Mouse (Mus musculus) thymus, adult 2 months (tissue): ENCODE data around the gene Fcgr3.
"Not testable (repeated sequence)": the region's sequence is repeated elsewhere in the genome, so short reads cannot be mapped to it uniquely, and the experiment has no call there.

Experiments
- CTCF ChIP-seq: fragments of 200-500 bp; IDR thresholded peaks from 2 replicates; pipeline ENCODE4 v1.5.1; 2012; ENCODE audit warnings: mild to moderate bottlenecking, control low read depth, low read length, moderate library complexity, borderline replicate concordance; ENCODE audit not compliant: control insufficient read depth, poor library complexity, insufficient read depth; ENCODE audit errors: extremely low read depth
- POLR2A ChIP-seq: fragments of 200-500 bp; IDR thresholded peaks from 2 replicates; pipeline ENCODE4 v1.6.1; 2012; ENCODE audit warnings: mild to moderate bottlenecking, low read length, control low read depth, moderate library complexity; ENCODE audit not compliant: control insufficient read depth, poor library complexity, insufficient read depth; ENCODE audit errors: extremely low read depth

DNA sequence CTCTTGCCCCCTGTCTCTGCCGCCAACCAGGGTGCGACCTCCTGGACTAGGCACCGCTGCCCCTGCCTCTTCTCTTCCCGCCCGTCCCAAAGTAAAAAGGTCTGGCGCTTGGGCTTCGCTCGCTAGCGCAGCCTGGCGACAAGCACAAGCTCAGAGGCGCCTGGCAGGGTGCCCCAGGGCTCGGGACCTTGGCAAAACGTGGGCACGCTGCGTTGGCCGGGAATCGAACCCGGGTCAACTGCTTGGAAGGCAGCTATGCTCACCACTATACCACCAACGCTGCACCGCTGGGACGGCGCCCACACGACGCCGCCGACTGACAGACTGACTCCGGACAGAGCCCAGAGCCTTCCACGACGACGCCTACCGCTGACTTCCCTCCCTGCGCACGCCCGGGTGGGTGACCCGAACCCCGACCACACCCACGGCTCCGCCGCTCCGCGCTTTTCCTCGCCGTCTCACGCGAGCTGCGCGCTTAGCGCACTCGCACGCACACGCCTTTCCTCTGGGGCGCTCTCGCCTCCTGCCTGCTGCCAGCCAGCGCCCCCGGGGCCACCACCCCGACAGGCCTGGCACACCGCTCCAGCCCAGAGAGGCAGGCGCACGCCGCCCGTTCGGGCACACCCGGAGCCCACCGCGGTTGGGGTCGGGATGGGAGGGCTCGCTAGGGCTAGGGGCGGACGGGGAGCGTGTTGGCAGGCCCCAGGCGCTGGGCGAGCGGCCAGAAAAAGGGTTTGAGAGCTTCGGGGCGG is at the start of gene Fcgr3:
- not testable (repeated sequence) for TF ChIP-seq CTCF, POLR2A
